8 mouse cellular contexts compared by ENCODE assay signal in genomic region chr1:175867558-175867957, GRCm38 (mm10). TPM values are rescaled to one million over a fixed set of nuclear protein-coding genes. Genes with fewer than 3 reads are reported as not detected.
A peak's percentile ranks its signal among the peaks of the same experiment; 100 is the strongest.
DNase-seq lines count a peak whose midpoint lies in the region; ATAC-seq and TF ChIP-seq lines count a peak whose summit lies in the region.

No protein-coding gene starts in this region.

- TF ChIP-seq POLR2A in cortical plate, adult 2 months (IDR thresholded peaks at IDR 0.05; ENCODE audit: extremely low read depth, insufficient read depth, low read length), result no peak

- H3K4me1 ChIP-seq in lung, embryonic 14.5 days (ENCODE audit: insufficient read depth), result no peaks in the 10 kb centered on the region
- no peaks in the 10 kb centered on the region for H3K4me1 ChIP-seq in cortical plate, adult 2 months (ENCODE audit: control insufficient read depth, insufficient read depth, low read length)
- no peaks in the 10 kb centered on the region for H3K4me1 ChIP-seq in midbrain, embryonic 14.5 days (ENCODE audit: control insufficient read depth, insufficient read depth, low read length)

- H3K9me3 ChIP-seq in lung, embryonic 14.5 days (ENCODE audit: low read depth, low read length), result no peaks in the 10 kb centered on the region
- no peaks in the 10 kb centered on the region for H3K9me3 ChIP-seq in midbrain, embryonic 14.5 days (ENCODE audit: control insufficient read depth, low read length)

- 28% methylated on average over 5 of the region's 5 CpGs for WGBS in lung, embryonic 14.5 days
- WGBS in midbrain, embryonic 14.5 days, result 28% methylated on average over 5 of the region's 5 CpGs

- H3K4me3 ChIP-seq in lung, embryonic 14.5 days (ENCODE audit: low read depth, low read length), result no peak overlapping the region
- no peak overlapping the region for H3K4me3 ChIP-seq in cortical plate, adult 2 months (ENCODE audit: insufficient read depth, low read length)
- H3K4me3 ChIP-seq in midbrain, embryonic 14.5 days (replicated peaks; ENCODE audit: low read depth, low read length), result no peak overlapping the region

- peak; percentile 53 for TF ChIP-seq CTCF in lung, embryonic 14.5 days (IDR thresholded peaks at IDR 0.05; ENCODE audit: low read depth)
- peak; percentile 48 for TF ChIP-seq CTCF in cortical plate, adult 2 months (IDR thresholded peaks at IDR 0.05; ENCODE audit: extremely low read depth, insufficient read depth, low read length)

- H3K27ac ChIP-seq in lung, embryonic 14.5 days (ENCODE audit: low read depth), result no peak overlapping the region
- no peak overlapping the region for H3K27ac ChIP-seq in cortical plate, adult 2 months (ENCODE audit: insufficient read depth, low read length)
- H3K27ac ChIP-seq in midbrain, embryonic 14.5 days (replicated peaks; ENCODE audit: low read depth, low read length), result no peak overlapping the region

- H3K9ac ChIP-seq in lung, embryonic 14.5 days, result no peak overlapping the region
- H3K9ac ChIP-seq in midbrain, embryonic 14.5 days (replicated peaks; ENCODE audit: low read length), result no peak overlapping the region

- H3K4me2 ChIP-seq in lung, embryonic 14.5 days, result no peak overlapping the region
- no peak overlapping the region for H3K4me2 ChIP-seq in midbrain, embryonic 14.5 days (ENCODE audit: low read length)

- DNase-seq in frontal cortex, postnatal 36 days (ENCODE audit: low spot score in 2 of 2), result peak; percentile 10 to 22
- no peak for DNase-seq in frontal cortex, postnatal 14 days (ENCODE audit: low spot score in 2 of 2)
- peak; percentile 51 for DNase-seq in lung, embryonic 14.5 days
- DNase-seq in lung, postnatal 14 days, result no peak
- DNase-seq in midbrain, embryonic 14.5 days, result peak; percentile 71
- no peak for DNase-seq in cerebellum, adult 8-10 months
- DNase-seq in spleen, adult 12 weeks (ENCODE audit: low spot score), result no peak

- ATAC-seq in lung, embryonic 14.5 days (ENCODE audit: insufficient read depth), result no peak
- ATAC-seq in midbrain, embryonic 14.5 days (ENCODE audit: low FRiP score, low TSS enrichment), result 0 out of 2 replicates have a peak, but pooled peaks have one; percentile 41

- no peaks in the 10 kb centered on the region for H3K36me3 ChIP-seq in lung, embryonic 14.5 days (ENCODE audit: insufficient read depth)
- no peaks in the 10 kb centered on the region for H3K36me3 ChIP-seq in midbrain, embryonic 14.5 days (ENCODE audit: control insufficient read depth, insufficient read depth, low read length)

- H3K27me3 ChIP-seq in lung, embryonic 14.5 days (ENCODE audit: insufficient read depth, low read length), result no peaks in the 10 kb centered on the region
- no peaks in the 10 kb centered on the region for H3K27me3 ChIP-seq in midbrain, embryonic 14.5 days (ENCODE audit: control insufficient read depth, insufficient read depth, low read length)

RNA-seq across cellular contexts. Expression of gene Exo1, which starts 12.8 kb away (rescaled TPM):
- polyA plus RNA-seq in lung, embryonic 14.5 days (2014; fragmentation: Nextera tagmentation; extraction: Ambion mirVana), result 97.5 and 106 TPM in 2 replicates
- polyA plus RNA-seq in cortical plate, adult 2 months (2012; rRNA removed), result 0.28 and 0.61 TPM in 2 replicates
- polyA plus RNA-seq in midbrain, embryonic 14.5 days (2014; fragmentation: Nextera tagmentation; extraction: Ambion mirVana), result 6.4 and 17.1 TPM in 2 replicates

RNA-seq across cellular contexts. Expression of gene Gm38100, which starts 52.6 kb away (rescaled TPM):
- not detected in 2 replicates for polyA plus RNA-seq in lung, embryonic 14.5 days (2014; fragmentation: Nextera tagmentation; extraction: Ambion mirVana)
- polyA plus RNA-seq in cortical plate, adult 2 months (2012; rRNA removed), result 0.08 TPM in 1 of 2 replicates, not detected in the other
- not detected in 2 replicates for polyA plus RNA-seq in midbrain, embryonic 14.5 days (2014; fragmentation: Nextera tagmentation; extraction: Ambion mirVana)

Comparison
In these comparisons a context has a peak if more than half of its experiments do, and no peak if none do; other contexts are left out.
1. DNase-seq: peak in frontal cortex, postnatal 36 days (2 of 2), lung, embryonic 14.5 days (single experiment) and midbrain, embryonic 14.5 days (single experiment); none in frontal cortex, postnatal 14 days (0 of 2), lung, postnatal 14 days (single experiment), cerebellum, adult 8-10 months (single experiment) and spleen, adult 12 weeks (single experiment).